Mouse (Mus musculus) liver, embryonic 11.5 days (tissue): ENCODE data around the gene Plcb4. TPM values are rescaled to one million over a fixed set of nuclear protein-coding genes. Genes with fewer than 3 reads are reported as not detected.

Experiments used
- ATAC-seq: fragments of 200-750 bp; cut with Nextera tagmentation; replicated peaks from 2 replicates; pipeline ENCODE4 v1.8.0; 2017; ENCODE audit warnings: moderate number of reproducible peaks, mild to moderate bottlenecking, moderate TSS enrichment, moderate library complexity; ENCODE audit not compliant: low FRiP score
- DNase-seq: peaks from one replicate; pipeline ENCODE4 v3.0.0-alpha.2; 2017; ENCODE audit warnings: low spot score
- H3K27ac ChIP-seq: fragments of 300-500 bp; sonication (generic); 2 replicates; pipeline ENCODE4 v1.5.1; 2014; ENCODE audit warnings: mild to moderate bottlenecking, low read depth, low read length, control low read depth
- H3K27me3 ChIP-seq: fragments of 300-500 bp; sonication (generic); replicated peaks from 2 replicates; pipeline ENCODE4 v1.6.1; 2014; ENCODE audit warnings: low read length, mixed read lengths; ENCODE audit not compliant: control insufficient read depth, insufficient read depth
- H3K36me3 ChIP-seq: fragments of 300-500 bp; sonication (generic); 2 replicates; pipeline ENCODE4 v1.6.1; 2014; ENCODE audit warnings: mild to moderate bottlenecking, low read length, moderate library complexity, mixed read lengths; ENCODE audit not compliant: control insufficient read depth, insufficient read depth
- H3K4me1 ChIP-seq: fragments of 300-500 bp; sonication (generic); replicated peaks from 2 replicates; pipeline ENCODE4 v1.6.1; 2014; ENCODE audit warnings: low read length, mixed read lengths; ENCODE audit not compliant: control insufficient read depth, insufficient read depth
- H3K4me2 ChIP-seq: fragments of 300-500 bp; sonication (generic); 2 replicates; pipeline ENCODE4 v1.6.1; 2014; ENCODE audit warnings: mild to moderate bottlenecking, control low read depth, moderate library complexity
- H3K4me3 ChIP-seq: fragments of 300-500 bp; sonication (generic); 2 replicates; pipeline ENCODE4 v1.5.1; 2014; ENCODE audit warnings: low read depth, low read length, control low read depth
- H3K9ac ChIP-seq: fragments of 300-500 bp; sonication (generic); 2 replicates; pipeline ENCODE4 v1.6.1; 2014; ENCODE audit warnings: low read depth, low read length, control low read depth
- H3K9me3 ChIP-seq: fragments of 300-500 bp; sonication (generic); 2 replicates; pipeline ENCODE4 v1.6.1; 2016; ENCODE audit warnings: low read length, inconsistent platforms, mixed read lengths; ENCODE audit not compliant: control insufficient read depth
- WGBS: fragments of 180-500 bp; shearing (Covaris S2); extraction: QIAGEN DNeasy Blood & Tissue Kit; methylation state at CpG from one replicate; pipeline ENCODE4 v1.1.7; 2014; 5-methylcytosine and 5-hydroxymethylcytosine counted together
- polyA plus RNA-seq: library from polyadenylated mRNA; unstranded; fragments of >200 nt; fragmentation: Nextera tagmentation; extraction: Ambion mirVana; gene quantifications from 2 replicates; pipeline ENCODE4 v1.2.1, GENCODE M21; 2014

The Plcb4 gene
- polyA plus RNA-seq, 1 experiment from 2014 or later: 10.3 TPM

- no peak overlapping the region for H3K27ac ChIP-seq
- H3K36me3 ChIP-seq: no peaks in the 10 kb centered on the region
- H3K9me3 ChIP-seq: no peaks in the 10 kb centered on the region
- no peaks in the 10 kb centered on the region for H3K4me1 ChIP-seq
- ATAC-seq: no peak
- no peak overlapping the region for H3K4me3 ChIP-seq
- H3K4me2 ChIP-seq: no peak overlapping the region
- no peak overlapping the region for H3K9ac ChIP-seq
- no peak for DNase-seq
- 78% methylated on average over 5 of the region's 5 CpGs for WGBS
- no peaks in the 10 kb centered on the region for H3K27me3 ChIP-seq
These were observed 259.3 kb downstream of the Plcb4 start for GRCm38 (mm10) chr2:135918116-135918515.

- Histone ChIP-seq H3K4me1 (no peaks in the 10 kb centered on the region), H3K4me2 (no peak overlapping the region), H3K27me3 (no peaks in the 10 kb centered on the region), H3K9me3 (no peaks in the 10 kb centered on the region), H3K9ac (no peak overlapping the region), H3K36me3 (no peaks in the 10 kb centered on the region), H3K27ac (no peak overlapping the region), H3K4me3 (no peak overlapping the region)
- no peak for DNase-seq
- ATAC-seq: no peak
- 51% methylated on average over 6 of the region's 6 CpGs for WGBS
These were observed 260.8 kb downstream of the Plcb4 start for GRCm38 (mm10) chr2:135919641-135920040.

- no peak overlapping the region for H3K27ac ChIP-seq
- 78% methylated on average over 8 of the region's 8 CpGs for WGBS
- H3K27me3 ChIP-seq: no peaks in the 10 kb centered on the region
- H3K4me3 ChIP-seq: no peak overlapping the region
- no peak overlapping the region for H3K4me2 ChIP-seq
- ATAC-seq (no peak; the same call in 1 of the 2 replicates), DNase-seq (no peak)
- H3K9ac ChIP-seq: no peak overlapping the region
- H3K9me3 ChIP-seq: no peaks in the 10 kb centered on the region
- H3K4me1 ChIP-seq: no peaks in the 10 kb centered on the region
- no peaks in the 10 kb centered on the region for H3K36me3 ChIP-seq
These were observed 268.0 kb downstream of the Plcb4 start for GRCm38 (mm10) chr2:135926660-135927343.

GRCm38 (mm10) chr2:135929021-135929720, 270.4 kb downstream of the Plcb4 start:
- no peaks in the 10 kb centered on the region for H3K9me3 ChIP-seq
- 81% methylated on average over 9 of the region's 9 CpGs for WGBS

GRCm38 (mm10) chr2:135930696-135931095, 271.9 kb downstream of the Plcb4 start:
- no peak for ATAC-seq
- H3K27me3 ChIP-seq: no peaks in the 10 kb centered on the region
- H3K4me1 ChIP-seq: no peaks in the 10 kb centered on the region
- H3K9me3 ChIP-seq: no peaks in the 10 kb centered on the region
- no peaks in the 10 kb centered on the region for H3K36me3 ChIP-seq
- no peak for DNase-seq
- no peak overlapping the region for H3K9ac ChIP-seq
- no peak overlapping the region for H3K4me3 ChIP-seq
- H3K4me2 ChIP-seq: no peak overlapping the region
- WGBS: 77% methylated on average over 4 of the region's 4 CpGs
- no peak overlapping the region for H3K27ac ChIP-seq

More at GRCm38 (mm10) chr2:135929021-135929720, 270.4 kb downstream of the Plcb4 start:
- H3K27ac ChIP-seq: no peak overlapping the region
- ATAC-seq (no peak), DNase-seq (no peak)
- no peaks in the 10 kb centered on the region for H3K36me3 ChIP-seq
- no peak overlapping the region for H3K4me3 ChIP-seq
- H3K27me3 ChIP-seq: no peaks in the 10 kb centered on the region
- H3K9ac ChIP-seq: no peak overlapping the region
- no peaks in the 10 kb centered on the region for H3K4me1 ChIP-seq
- no peak overlapping the region for H3K4me2 ChIP-seq

- 77% methylated on average over 4 of the region's 4 CpGs for WGBS
- DNase-seq: no peak
- Histone ChIP-seq H3K4me1 (no peaks in the 10 kb centered on the region), H3K9me3 (no peaks in the 10 kb centered on the region), H3K4me2 (no peak overlapping the region), H3K36me3 (no peaks in the 10 kb centered on the region), H3K4me3 (no peak overlapping the region), H3K27me3 (no peaks in the 10 kb centered on the region), H3K9ac (no peak overlapping the region), H3K27ac (no peak overlapping the region)
- no peak for ATAC-seq
These were observed 273.8 kb downstream of the Plcb4 start for GRCm38 (mm10) chr2:135932569-135932968.

- Histone ChIP-seq H3K27me3 (no peaks in the 10 kb centered on the region), H3K4me1 (no peaks in the 10 kb centered on the region), H3K4me3 (no peak overlapping the region), H3K9ac (no peak overlapping the region), H3K4me2 (no peak overlapping the region), H3K27ac (no peak overlapping the region), H3K36me3 (no peaks in the 10 kb centered on the region), H3K9me3 (no peaks in the 10 kb centered on the region)
- ATAC-seq: no peak
- DNase-seq: no peak
- WGBS: 83% methylated on average over 6 of the region's 6 CpGs
These were observed 277.6 kb downstream of the Plcb4 start for GRCm38 (mm10) chr2:135936376-135936775.

- Histone ChIP-seq H3K4me3 (no peak overlapping the region), H3K27ac (no peak overlapping the region), H3K9ac (no peak overlapping the region), H3K9me3 (no peaks in the 10 kb centered on the region), H3K27me3 (no peaks in the 10 kb centered on the region), H3K36me3 (no peaks in the 10 kb centered on the region), H3K4me2 (no peak overlapping the region), H3K4me1 (no peaks in the 10 kb centered on the region)
- WGBS: 83% methylated on average over 6 of the region's 6 CpGs
- DNase-seq (no peak), ATAC-seq (no peak)
These were observed 278.8 kb downstream of the Plcb4 start for GRCm38 (mm10) chr2:135937646-135938045.

GRCm38 (mm10) chr2:135939933-135940332, 281.1 kb downstream of the Plcb4 start:
- 71% methylated on average over 9 of the region's 9 CpGs for WGBS

More at GRCm38 (mm10) chr2:135939933-135940332, 281.1 kb downstream of the Plcb4 start:
- Histone ChIP-seq H3K9me3 (no peaks in the 10 kb centered on the region), H3K4me1 (no peaks in the 10 kb centered on the region), H3K27ac (no peak overlapping the region), H3K27me3 (no peaks in the 10 kb centered on the region), H3K36me3 (no peaks in the 10 kb centered on the region), H3K4me3 (no peak overlapping the region), H3K9ac (no peak overlapping the region), H3K4me2 (no peak overlapping the region)
- ATAC-seq (no peak), DNase-seq (no peak)
